In genomic region chrX:101849281-101849821, GRCm38 (mm10) we compare ENCODE assay signal across 9 mouse cellular contexts. TPM values are rescaled to one million over a fixed set of nuclear protein-coding genes. Genes with fewer than 3 reads are reported as not detected.
DNase-seq lines count a peak whose midpoint lies in the region; ATAC-seq and TF ChIP-seq lines count a peak whose summit lies in the region.
"Had no signal": no experiment of that assay in that cellular context is flagged by ENCODE, and none has a peak within 500 bp of the region (broad histone marks: within the 10 kb centered on the region; RNA-seq: fewer than 3 reads in every experiment).

Gene Nhsl2, plus strand, starts transcription at chrX:101849385.

- no peak for TF ChIP-seq CTCF in layer of hippocampus, adult 2 months (conservative IDR thresholded peaks at IDR 0.05)
- TF ChIP-seq CTCF in kidney, postnatal 0 days (IDR thresholded peaks at IDR 0.05; ENCODE audit: low read depth) = no peak

- peak within 1 kb of the TSS; percentile 57 for H3K4me3 ChIP-seq in layer of hippocampus, adult 2 months
- peak within 1 kb of the TSS; percentile 51 for H3K4me3 ChIP-seq in embryonic facial prominence, embryonic 14.5 days (ENCODE audit: low read depth, low read length)
- peak within 1 kb of the TSS; percentile 63 to 85 for H3K4me3 ChIP-seq in heart, embryonic 14.5 days (ENCODE audit: control insufficient read depth in 1 of 2, insufficient read depth in 1 of 2, low read depth in 1 of 2, low read length in 2 of 2)
- H3K4me3 ChIP-seq in kidney, postnatal 0 days (replicated peaks; ENCODE audit: low read depth, low read length) = peak within 1 kb of the TSS; percentile 46
- H3K4me3 ChIP-seq in liver, embryonic 13.5 days (replicated peaks) = peak within 1 kb of the TSS; percentile 49

- no peak within 1 kb of the TSS; the same call in 1 of the 2 replicates for H3K27ac ChIP-seq in layer of hippocampus, adult 2 months
- H3K27ac ChIP-seq in embryonic facial prominence, embryonic 14.5 days (replicated peaks; ENCODE audit: low read depth, low read length) = no peak within 1 kb of the TSS
- H3K27ac ChIP-seq in heart, embryonic 14.5 days (replicated peaks in 1 of 2; ENCODE audit: control insufficient read depth in 1 of 2, insufficient read depth in 1 of 2, low read depth in 2 of 2, low read length in 2 of 2) = peak within 1 kb of the TSS; percentile 59 to 70
- H3K27ac ChIP-seq in kidney, postnatal 0 days = no peak within 1 kb of the TSS
- H3K27ac ChIP-seq in liver, embryonic 13.5 days = no peak within 1 kb of the TSS

- peak within 1 kb of the TSS; percentile 65 for H3K9ac ChIP-seq in embryonic facial prominence, embryonic 14.5 days (ENCODE audit: low read depth, low read length)
- peak within 1 kb of the TSS; percentile 78 for H3K9ac ChIP-seq in heart, embryonic 14.5 days (ENCODE audit: low read length)
- peak within 1 kb of the TSS; percentile 61 for H3K9ac ChIP-seq in kidney, postnatal 0 days (ENCODE audit: low read depth, low read length)
- H3K9ac ChIP-seq in liver, embryonic 13.5 days = peak within 1 kb of the TSS; percentile 9; the same call in 1 of the 2 replicates

- peak within 1 kb of the TSS; percentile 69 for H3K4me2 ChIP-seq in embryonic facial prominence, embryonic 14.5 days (ENCODE audit: low read depth, low read length)
- H3K4me2 ChIP-seq in heart, embryonic 14.5 days (ENCODE audit: low read length) = peak within 1 kb of the TSS; percentile 72
- peak within 1 kb of the TSS; percentile 64 for H3K4me2 ChIP-seq in kidney, postnatal 0 days (ENCODE audit: low read length)
- peak within 1 kb of the TSS; percentile 56 for H3K4me2 ChIP-seq in liver, embryonic 13.5 days

- peaks cover 47% of the 10 kb centered on the region for H3K27me3 ChIP-seq in embryonic facial prominence, embryonic 14.5 days (replicated peaks; ENCODE audit: control insufficient read depth, insufficient read depth, low read length)
- peaks cover 5% of the 10 kb centered on the region; the same call in 1 of the 2 replicates for H3K27me3 ChIP-seq in heart, embryonic 14.5 days (ENCODE audit: control insufficient read depth, insufficient read depth, low read length)
- peaks cover 4% of the 10 kb centered on the region; the same call in 1 of the 2 replicates for H3K27me3 ChIP-seq in kidney, postnatal 0 days (ENCODE audit: insufficient read depth, low read length)
- H3K27me3 ChIP-seq in liver, embryonic 13.5 days = peaks cover 83% of the 10 kb centered on the region
- H3K27me3 ChIP-seq: CH12.LX had no signal

- ATAC-seq in embryonic facial prominence, embryonic 14.5 days (ENCODE audit: low read depth) = peak; percentile 93
- 0 out of 2 replicates have a peak, but pooled peaks have one; percentile 51 for ATAC-seq in heart, embryonic 14.5 days (ENCODE audit: insufficient number of reproducible peaks, insufficient read depth, low FRiP score, low read depth)
- ATAC-seq in kidney, postnatal 0 days (replicated peaks; ENCODE audit: low FRiP score, low read depth) = peak; percentile 84
- ATAC-seq in liver, embryonic 13.5 days (ENCODE audit: low read depth) = no peak

- H3K4me1 ChIP-seq in embryonic facial prominence, embryonic 14.5 days (ENCODE audit: control insufficient read depth, insufficient read depth, low read length) = no peaks in the 10 kb centered on the region
- peaks cover 12 to 17% of the 10 kb centered on the region in 2 experiments for H3K4me1 ChIP-seq in heart, embryonic 14.5 days (ENCODE audit: control insufficient read depth in 2 of 2, insufficient read depth in 2 of 2, low read length in 2 of 2)
- no peaks in the 10 kb centered on the region for H3K4me1 ChIP-seq in kidney, postnatal 0 days (replicated peaks; ENCODE audit: insufficient read depth, low read length)
- H3K4me1 ChIP-seq in liver, embryonic 13.5 days (replicated peaks) = no peaks in the 10 kb centered on the region

- H3K9me3 ChIP-seq in embryonic facial prominence, embryonic 14.5 days (ENCODE audit: control insufficient read depth, low read length) = no peaks in the 10 kb centered on the region
- no peaks in the 10 kb centered on the region for H3K9me3 ChIP-seq in heart, embryonic 14.5 days (ENCODE audit: control insufficient read depth, low read length)
- no peaks in the 10 kb centered on the region for H3K9me3 ChIP-seq in kidney, postnatal 0 days (replicated peaks; ENCODE audit: low read length)
- H3K9me3 ChIP-seq in liver, embryonic 13.5 days (replicated peaks) = no peaks in the 10 kb centered on the region

- DNase-seq in layer of hippocampus, adult 2 months (ENCODE audit: low spot score in 2 of 2) = peak; percentile 9 to 10
- no peak for DNase-seq in layer of hippocampus, adult 11-12 months (ENCODE audit: low spot score)
- DNase-seq in embryonic facial prominence, embryonic 14.5 days (ENCODE audit: low spot score) = peak; percentile 74
- peak; percentile 76 for DNase-seq in kidney, postnatal 0 days (ENCODE audit: low spot score)
- DNase-seq in liver, embryonic 13.5 days = no peak
- DNase-seq in neural tube, embryonic 10.5 days (ENCODE audit: extremely low spot score, low spot score) = peak; percentile 53
- peak; percentile 9 for DNase-seq in thymus, postnatal 0 days (ENCODE audit: low spot score)

- H3K36me3 ChIP-seq in embryonic facial prominence, embryonic 14.5 days (ENCODE audit: control insufficient read depth, insufficient read depth, low read length) = no peaks in the 10 kb centered on the region
- H3K36me3 ChIP-seq in heart, embryonic 14.5 days (ENCODE audit: control insufficient read depth, insufficient read depth, low read length) = no peaks in the 10 kb centered on the region
- H3K36me3 ChIP-seq in kidney, postnatal 0 days (ENCODE audit: insufficient read depth, low read length) = no peaks in the 10 kb centered on the region
- no peaks in the 10 kb centered on the region for H3K36me3 ChIP-seq in liver, embryonic 13.5 days

- 20% methylated on average over 5 of the region's 58 CpGs for WGBS in embryonic facial prominence, embryonic 14.5 days
- WGBS in heart, embryonic 14.5 days = 13% methylated on average over 49 of the region's 58 CpGs
- WGBS in kidney, postnatal 0 days = 17% methylated on average over 40 of the region's 58 CpGs
- 3% methylated on average over 53 of the region's 58 CpGs for whole genome bisulfite sequencing in liver, embryonic 13.5 days (ENCODE audit: insufficient replicate concordance)

RNA-seq across cellular contexts. Expression of gene Nhsl2, which starts in this region (rescaled TPM):
- 10 to 100 TPM; 49.3 to 57.1 TPM for total RNA-seq in layer of hippocampus, adult 2 months (2021)
- 9.9 and 11.5 TPM in 2 replicates for polyA plus RNA-seq in embryonic facial prominence, embryonic 14.5 days (2014; fragmentation: Nextera tagmentation; extraction: Ambion mirVana)
- 12.4 and 15.5 TPM in 2 replicates for polyA plus RNA-seq in heart, embryonic 14.5 days (2014; fragmentation: Nextera tagmentation; extraction: Ambion mirVana)
- 4.9 and 5.5 TPM in 2 replicates for polyA plus RNA-seq in kidney, postnatal 0 days (2015; fragmentation: Nextera tagmentation; extraction: Ambion mirVana)
- polyA plus RNA-seq in liver, embryonic 13.5 days (2015; fragmentation: Nextera tagmentation; extraction: Ambion mirVana) = 0.76 and 1.4 TPM in 2 replicates
- 0.59 and 0.62 TPM in 2 replicates for polyA plus RNA-seq in thymus, postnatal 0 days (2015; fragmentation: Nextera tagmentation; extraction: Ambion mirVana)

Comparison
In these comparisons a context has a peak if more than half of its experiments do, and no peak if none do; other contexts are left out.
1. DNase-seq: peak in layer of hippocampus, adult 2 months (2 of 2), embryonic facial prominence, embryonic 14.5 days (single experiment), kidney, postnatal 0 days (single experiment) and neural tube, embryonic 10.5 days (single experiment); none in layer of hippocampus, adult 11-12 months (single experiment) and liver, embryonic 13.5 days (single experiment).
2. Peak in DNase-seq in thymus, postnatal 0 days; RNA of the gene not detected or under 1 TPM.
3. H3K27ac ChIP-seq: peak in heart, embryonic 14.5 days (2 of 2); none in layer of hippocampus, adult 2 months (single experiment), embryonic facial prominence, embryonic 14.5 days (single experiment), kidney, postnatal 0 days (single experiment) and liver, embryonic 13.5 days (single experiment).
4. H3K9ac ChIP-seq: peak in every context shown above with its lines; median percentile 78 in heart, embryonic 14.5 days; 65 in embryonic facial prominence, embryonic 14.5 days; 61 in kidney, postnatal 0 days; 9 in liver, embryonic 13.5 days.
5. Peak in every context shown above with its lines, with median percentiles within 50 percentile points of each other: H3K4me3 ChIP-seq and H3K4me2 ChIP-seq.